Mouse (Mus musculus) heart, embryonic 13.5 days (tissue): Measurements from ENCODE around the gene Lima1. TPM values are rescaled to one million over a fixed set of nuclear protein-coding genes. Genes with fewer than 3 reads are reported as not detected.

Source experiments
- ATAC-seq: fragments of 200-750 bp; cut with Nextera tagmentation; 2 replicates; pipeline ENCODE4 v1.8.0; 2017; ENCODE audit warnings: moderate TSS enrichment; ENCODE audit not compliant: insufficient number of reproducible peaks, low FRiP score, low TSS enrichment; ENCODE audit errors: extremely low read depth
- H3K27ac ChIP-seq: fragments of 300-500 bp; sonication (generic); replicated peaks from 2 replicates; pipeline ENCODE4 v1.5.1; 2015; ENCODE audit warnings: moderate library complexity, mild to moderate bottlenecking, inconsistent platforms
- H3K27me3 ChIP-seq: fragments of 300-500 bp; sonication (generic); replicated peaks from 2 replicates; pipeline ENCODE4 v1.6.1; 2015; ENCODE audit warnings: mild to moderate bottlenecking, inconsistent platforms
- H3K36me3 ChIP-seq: fragments of 300-500 bp; sonication (generic); 2 replicates; pipeline ENCODE4 v1.6.1; 2015; ENCODE audit warnings: mild to moderate bottlenecking, inconsistent platforms
- H3K4me1 ChIP-seq: fragments of 300-500 bp; sonication (generic); 2 replicates; pipeline ENCODE4 v1.6.1; 2015; ENCODE audit warnings: inconsistent platforms
- H3K4me2 ChIP-seq: fragments of 300-500 bp; sonication (generic); 2 replicates; pipeline ENCODE4 v1.6.1; 2015; ENCODE audit warnings: inconsistent platforms, mild to moderate bottlenecking, moderate library complexity
- H3K4me3 ChIP-seq: fragments of 300-500 bp; sonication (generic); 2 replicates; pipeline ENCODE4 v1.5.1; 2015; ENCODE audit warnings: moderate library complexity, mild to moderate bottlenecking, inconsistent platforms
- H3K9ac ChIP-seq: fragments of 300-500 bp; sonication (generic); 2 replicates; pipeline ENCODE4 v1.6.1; 2015; ENCODE audit warnings: inconsistent platforms, mild to moderate bottlenecking, moderate library complexity
- H3K9me3 ChIP-seq: fragments of 300-500 bp; sonication (generic); 2 replicates; pipeline ENCODE4 v1.6.1; 2016; ENCODE audit warnings: inconsistent platforms
- WGBS: fragments of 180-500 bp; shearing (Covaris S2); methylation state at CpG from one replicate; pipeline ENCODE4 v1.1.7; 2015; ENCODE audit warnings: mixed read lengths; 5-methylcytosine and 5-hydroxymethylcytosine counted together
- polyA plus RNA-seq: library from polyadenylated mRNA; unstranded; fragments of >200 nt; fragmentation: Nextera tagmentation; extraction: Ambion mirVana; gene quantifications from 2 replicates; pipeline ENCODE4 v1.2.1, GENCODE M21; 2015

The Lima1 gene
- polyA plus RNA-seq, 1 experiment from 2014 or later = 17.8 TPM

- H3K4me3 ChIP-seq = no peak overlapping the region
- ATAC-seq = no peak
- H3K27me3 ChIP-seq = no peaks in the 10 kb centered on the region
- H3K9ac ChIP-seq = no peak overlapping the region
- peaks cover 27% of the 10 kb centered on the region for H3K36me3 ChIP-seq
- H3K9me3 ChIP-seq = no peaks in the 10 kb centered on the region
- H3K27ac ChIP-seq = no peak overlapping the region
- peaks cover 37% of the 10 kb centered on the region for H3K4me1 ChIP-seq
- no peak overlapping the region for H3K4me2 ChIP-seq
- WGBS = 88% methylated on average over 4 of the region's 4 CpGs
These were observed 59.3 kb downstream of the Lima1 start for GRCm38 (mm10) chr15:99815999-99816398.

GRCm38 (mm10) chr15:99814554-99815260 lies 60.5 kb downstream of the Lima1 start:
- H3K27me3 ChIP-seq = no peaks in the 10 kb centered on the region
- no peak overlapping the region for H3K9ac ChIP-seq
- H3K9me3 ChIP-seq = no peaks in the 10 kb centered on the region
- WGBS = 86% methylated on average over 24 of the region's 24 CpGs
- peaks cover 27% of the 10 kb centered on the region for H3K4me1 ChIP-seq
- no peak overlapping the region for H3K27ac ChIP-seq
- no peak for ATAC-seq
- H3K4me2 ChIP-seq = no peak overlapping the region
- no peak overlapping the region for H3K4me3 ChIP-seq
- H3K36me3 ChIP-seq = peaks cover 30% of the 10 kb centered on the region

GRCm38 (mm10) chr15:99813639-99814038 lies 61.6 kb downstream of the Lima1 start:
- ATAC-seq = no peak
- no peak overlapping the region for H3K4me3 ChIP-seq
- H3K4me2 ChIP-seq = no peak overlapping the region
- peaks cover 31% of the 10 kb centered on the region for H3K36me3 ChIP-seq
- H3K4me1 ChIP-seq = peaks cover 21% of the 10 kb centered on the region
- H3K27me3 ChIP-seq = no peaks in the 10 kb centered on the region
- H3K27ac ChIP-seq = no peak overlapping the region
- H3K9ac ChIP-seq = no peak overlapping the region
- no peaks in the 10 kb centered on the region for H3K9me3 ChIP-seq
- 89% methylated on average over 6 of the region's 6 CpGs for WGBS

GRCm38 (mm10) chr15:99812097-99812496 lies 63.2 kb downstream of the Lima1 start:
- peaks cover 23% of the 10 kb centered on the region for H3K4me1 ChIP-seq
- H3K4me2 ChIP-seq = no peak overlapping the region
- H3K27me3 ChIP-seq = no peaks in the 10 kb centered on the region
- no peak overlapping the region for H3K4me3 ChIP-seq
- 55% methylated on average over 7 of the region's 7 CpGs for WGBS
- no peak overlapping the region for H3K27ac ChIP-seq
- H3K36me3 ChIP-seq = peaks cover 35% of the 10 kb centered on the region
- H3K9ac ChIP-seq = no peak overlapping the region
- H3K9me3 ChIP-seq = no peaks in the 10 kb centered on the region
- ATAC-seq = no peak

- 50% methylated on average over 21 of the region's 21 CpGs for WGBS
- H3K9me3 ChIP-seq = no peaks in the 10 kb centered on the region
- H3K4me3 ChIP-seq = no peak overlapping the region
- H3K4me2 ChIP-seq = peak overlapping the region; percentile 28
- H3K36me3 ChIP-seq = peaks cover 40% of the 10 kb centered on the region
- no peak for ATAC-seq
- H3K27ac ChIP-seq = no peak overlapping the region
- H3K9ac ChIP-seq = peak overlapping the region; percentile 28
- no peaks in the 10 kb centered on the region for H3K27me3 ChIP-seq
- H3K4me1 ChIP-seq = peaks cover 28% of the 10 kb centered on the region
These were observed 67.2 kb downstream of the Lima1 start for GRCm38 (mm10) chr15:99807776-99808735.

- H3K27me3 ChIP-seq = no peaks in the 10 kb centered on the region
- no peaks in the 10 kb centered on the region for H3K9me3 ChIP-seq
- peaks cover 38% of the 10 kb centered on the region for H3K4me1 ChIP-seq
- H3K4me2 ChIP-seq = no peak overlapping the region
- H3K4me3 ChIP-seq = no peak overlapping the region
- ATAC-seq = no peak
- no peak overlapping the region for H3K27ac ChIP-seq
- H3K9ac ChIP-seq = no peak overlapping the region
- WGBS = 54% methylated on average over 7 of the region's 7 CpGs
- peaks cover 40% of the 10 kb centered on the region for H3K36me3 ChIP-seq
These were observed 69.1 kb downstream of the Lima1 start for GRCm38 (mm10) chr15:99806171-99806570.

- Histone ChIP-seq H3K4me2 (no peak overlapping the region), H3K27me3 (no peaks in the 10 kb centered on the region), H3K9ac (no peak overlapping the region), H3K4me1 (peaks cover 38% of the 10 kb centered on the region), H3K36me3 (peaks cover 45% of the 10 kb centered on the region), H3K9me3 (no peaks in the 10 kb centered on the region), H3K27ac (no peak overlapping the region), H3K4me3 (no peak overlapping the region)
- 92% methylated on average over 4 of the region's 4 CpGs for WGBS
- ATAC-seq = no peak
These were observed 69.6 kb downstream of the Lima1 start for GRCm38 (mm10) chr15:99805673-99806072.

GRCm38 (mm10) chr15:99803186-99803644 lies 72.0 kb downstream of the Lima1 start:
- Histone ChIP-seq H3K27me3 (no peaks in the 10 kb centered on the region), H3K4me3 (no peak overlapping the region), H3K27ac (peak overlapping the region; percentile 83), H3K36me3 (peaks cover 63% of the 10 kb centered on the region), H3K9me3 (no peaks in the 10 kb centered on the region), H3K9ac (peak overlapping the region; percentile 34; the same call in 1 of the 2 replicates), H3K4me1 (peaks cover 41% of the 10 kb centered on the region), H3K4me2 (peak overlapping the region; percentile 21)
- ATAC-seq = peak; percentile 58; the same call in 1 of the 2 replicates
- WGBS = 10% methylated on average over 6 of the region's 6 CpGs

GRCm38 (mm10) chr15:99801885-99802572 lies 73.2 kb downstream of the Lima1 start:
- ATAC-seq = no peak
- Histone ChIP-seq H3K4me1 (peaks cover 32% of the 10 kb centered on the region), H3K36me3 (peaks cover 63% of the 10 kb centered on the region), H3K9ac (peak overlapping the region; percentile 30), H3K27me3 (no peaks in the 10 kb centered on the region), H3K4me2 (peak overlapping the region; percentile 50), H3K27ac (peak overlapping the region; percentile 83), H3K9me3 (no peaks in the 10 kb centered on the region), H3K4me3 (0 out of 2 replicates have a peak overlapping the region, but pooled peaks have one; percentile 13)
- 33% methylated on average over 24 of the region's 24 CpGs for WGBS

- peaks cover 59% of the 10 kb centered on the region for H3K36me3 ChIP-seq
- no peak overlapping the region for H3K9ac ChIP-seq
- H3K4me2 ChIP-seq = no peak overlapping the region
- no peak overlapping the region for H3K4me3 ChIP-seq
- H3K27ac ChIP-seq = no peak overlapping the region
- WGBS = 70% methylated on average over 6 of the region's 6 CpGs
- no peaks in the 10 kb centered on the region for H3K27me3 ChIP-seq
- ATAC-seq = no peak
- no peaks in the 10 kb centered on the region for H3K9me3 ChIP-seq
- H3K4me1 ChIP-seq = peaks cover 32% of the 10 kb centered on the region
These were observed 75.5 kb downstream of the Lima1 start for GRCm38 (mm10) chr15:99799706-99800105.

GRCm38 (mm10) chr15:99797898-99798297 lies 77.4 kb downstream of the Lima1 start:
- Histone ChIP-seq H3K9me3 (no peaks in the 10 kb centered on the region), H3K4me1 (peaks cover 20% of the 10 kb centered on the region), H3K27me3 (no peaks in the 10 kb centered on the region), H3K4me2 (no peak overlapping the region), H3K4me3 (no peak overlapping the region), H3K27ac (no peak overlapping the region), H3K9ac (no peak overlapping the region), H3K36me3 (peaks cover 68% of the 10 kb centered on the region)
- WGBS = 71% methylated on average over 5 of the region's 5 CpGs
- ATAC-seq = no peak
